Mouse (Mus musculus) kidney, embryonic 15.5 days (tissue): ENCODE measurements around the gene Rhof. TPM values are rescaled to one million over a fixed set of nuclear protein-coding genes. Genes with fewer than 3 reads are reported as not detected.

Experiments
- ATAC-seq: fragments of 200-750 bp; cut with Nextera tagmentation; replicated peaks from 2 replicates; pipeline ENCODE4 v1.8.0; 2017; ENCODE audit warnings: moderate TSS enrichment; ENCODE audit not compliant: low FRiP score
- H3K27ac ChIP-seq: fragments of 300-500 bp; sonication (generic); 2 replicates; pipeline ENCODE4 v1.5.1; 2015; ENCODE audit warnings: mild to moderate bottlenecking, inconsistent platforms
- H3K27me3 ChIP-seq: fragments of 300-500 bp; sonication (generic); 2 replicates; pipeline ENCODE4 v1.6.1; 2015; ENCODE audit warnings: inconsistent platforms
- H3K36me3 ChIP-seq: fragments of 300-500 bp; sonication (generic); 2 replicates; pipeline ENCODE4 v1.6.1; 2015; ENCODE audit warnings: inconsistent platforms
- H3K4me1 ChIP-seq: fragments of 300-500 bp; sonication (generic); 2 replicates; pipeline ENCODE4 v1.6.1; 2015; ENCODE audit warnings: inconsistent platforms
- H3K4me2 ChIP-seq: fragments of 300-500 bp; sonication (generic); 2 replicates; pipeline ENCODE4 v1.6.1; 2015; ENCODE audit warnings: moderate library complexity, mild to moderate bottlenecking, inconsistent platforms
- H3K4me3 ChIP-seq: fragments of 300-500 bp; sonication (generic); replicated peaks from 2 replicates; pipeline ENCODE4 v1.5.1; 2015; ENCODE audit warnings: mild to moderate bottlenecking, inconsistent platforms
- H3K9ac ChIP-seq: fragments of 300-500 bp; sonication (generic); 2 replicates; pipeline ENCODE4 v1.6.1; 2015; ENCODE audit warnings: mild to moderate bottlenecking, inconsistent platforms
- H3K9me3 ChIP-seq: fragments of 300-500 bp; sonication (generic); replicated peaks from 2 replicates; pipeline ENCODE4 v1.6.1; 2016; ENCODE audit warnings: inconsistent platforms
- WGBS: fragments of 180-500 bp; shearing (Covaris S2); methylation state at CpG from one replicate; pipeline ENCODE4 v1.1.7; 2015; ENCODE audit warnings: mixed read lengths; 5-methylcytosine and 5-hydroxymethylcytosine counted together
- polyA plus RNA-seq: library from polyadenylated mRNA; unstranded; fragments of >200 nt; fragmentation: Nextera tagmentation; extraction: Ambion mirVana; gene quantifications from 2 replicates; pipeline ENCODE4 v1.2.1, GENCODE M21; 2015

Rhof gene
- polyA plus RNA-seq, 1 experiment from 2014 or later, result 3.6 TPM

- 88% methylated on average over 4 of the region's 4 CpGs for WGBS
- no peak overlapping the region for H3K4me3 ChIP-seq
- no peaks in the 10 kb centered on the region for H3K27me3 ChIP-seq
- H3K9ac ChIP-seq, result no peak overlapping the region
- H3K27ac ChIP-seq, result no peak overlapping the region
- no peak overlapping the region for H3K4me2 ChIP-seq
- H3K4me1 ChIP-seq, result no peaks in the 10 kb centered on the region
- peaks cover 95% of the 10 kb centered on the region for H3K36me3 ChIP-seq
- ATAC-seq, result no peak
- no peaks in the 10 kb centered on the region for H3K9me3 ChIP-seq
These were observed 27.0 kb upstream of the Rhof start for GRCm38 (mm10) chr5:123159446-123159845.

DNA sequence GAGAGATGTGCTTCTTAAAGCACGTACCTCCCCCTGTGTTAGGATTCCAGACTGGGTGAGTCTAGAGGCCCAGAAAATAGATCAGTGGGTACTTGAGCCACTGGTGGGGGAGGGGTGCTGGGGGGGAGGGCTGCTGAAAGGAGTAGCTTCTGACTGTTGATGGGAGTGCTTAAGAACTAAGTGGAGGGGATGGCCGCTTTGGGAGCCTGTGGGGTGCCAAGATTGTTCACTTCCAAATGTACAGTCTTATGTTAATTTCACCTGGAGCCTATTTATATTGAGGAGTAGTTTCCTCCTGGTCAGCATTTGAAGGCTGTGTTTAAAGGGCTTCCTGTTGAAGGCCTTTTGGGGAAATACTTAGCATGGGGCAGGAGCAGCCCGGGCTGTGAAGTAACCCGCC, 25.5 kb upstream of the Rhof start:
- H3K27ac ChIP-seq, result no peak overlapping the region
- no peak for ATAC-seq
- H3K27me3 ChIP-seq, result no peaks in the 10 kb centered on the region
- no peaks in the 10 kb centered on the region for H3K4me1 ChIP-seq
- no peaks in the 10 kb centered on the region for H3K9me3 ChIP-seq
- no peak overlapping the region for H3K9ac ChIP-seq
- no peak overlapping the region for H3K4me2 ChIP-seq
- 94% methylated on average over 4 of the region's 4 CpGs for WGBS
- H3K4me3 ChIP-seq, result no peak overlapping the region
- peaks cover 95% of the 10 kb centered on the region for H3K36me3 ChIP-seq

GRCm38 (mm10) chr5:123156763-123157162, 24.3 kb upstream of the Rhof start:
- ATAC-seq, result no peak
- WGBS, result 86% methylated on average over 12 of the region's 12 CpGs
- no peaks in the 10 kb centered on the region for H3K9me3 ChIP-seq
- H3K4me3 ChIP-seq, result no peak overlapping the region
- H3K9ac ChIP-seq, result no peak overlapping the region
- H3K36me3 ChIP-seq, result peaks cover 94% of the 10 kb centered on the region
- no peaks in the 10 kb centered on the region for H3K27me3 ChIP-seq
- no peak overlapping the region for H3K4me2 ChIP-seq
- H3K27ac ChIP-seq, result no peak overlapping the region
- no peaks in the 10 kb centered on the region; the same call in 1 of the 2 replicates for H3K4me1 ChIP-seq

GRCm38 (mm10) chr5:123155425-123155824, 22.9 kb upstream of the Rhof start:
- Histone ChIP-seq H3K36me3 (peaks cover 93% of the 10 kb centered on the region), H3K9ac (no peak overlapping the region), H3K9me3 (no peaks in the 10 kb centered on the region), H3K27ac (no peak overlapping the region), H3K4me2 (no peak overlapping the region), H3K4me3 (no peak overlapping the region), H3K4me1 (peaks cover 13% of the 10 kb centered on the region), H3K27me3 (no peaks in the 10 kb centered on the region)
- ATAC-seq, result no peak
- 52% methylated on average over 7 of the region's 7 CpGs for WGBS

DNA sequence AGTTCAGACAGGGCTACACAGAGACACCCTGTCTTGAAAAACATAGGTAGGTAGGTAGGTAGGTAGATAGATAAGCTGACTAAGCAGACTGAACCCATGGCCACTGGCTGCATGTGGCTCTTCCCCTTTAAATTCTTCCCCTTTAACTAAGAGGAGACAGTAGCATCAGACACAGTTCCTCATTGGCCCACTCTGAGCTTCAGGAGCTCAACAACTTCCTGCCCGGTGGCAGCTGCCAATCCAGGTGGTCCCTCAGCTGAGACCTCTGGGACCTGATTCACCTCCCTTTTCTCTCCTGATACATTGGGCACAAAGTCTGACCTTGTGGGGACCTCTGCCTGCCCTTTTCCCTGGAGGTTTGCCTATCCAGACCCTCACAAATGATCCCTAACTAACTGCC, 20.4 kb upstream of the Rhof start:
- no peaks in the 10 kb centered on the region for H3K27me3 ChIP-seq
- no peak for ATAC-seq
- no peaks in the 10 kb centered on the region for H3K9me3 ChIP-seq
- H3K27ac ChIP-seq, result no peak overlapping the region
- WGBS, result 81% methylated on average over 1 of the region's 1 CpGs
- no peak overlapping the region for H3K4me3 ChIP-seq
- no peak overlapping the region for H3K9ac ChIP-seq
- no peak overlapping the region for H3K4me2 ChIP-seq
- H3K4me1 ChIP-seq, result peaks cover 38% of the 10 kb centered on the region
- H3K36me3 ChIP-seq, result peaks cover 87% of the 10 kb centered on the region

DNA sequence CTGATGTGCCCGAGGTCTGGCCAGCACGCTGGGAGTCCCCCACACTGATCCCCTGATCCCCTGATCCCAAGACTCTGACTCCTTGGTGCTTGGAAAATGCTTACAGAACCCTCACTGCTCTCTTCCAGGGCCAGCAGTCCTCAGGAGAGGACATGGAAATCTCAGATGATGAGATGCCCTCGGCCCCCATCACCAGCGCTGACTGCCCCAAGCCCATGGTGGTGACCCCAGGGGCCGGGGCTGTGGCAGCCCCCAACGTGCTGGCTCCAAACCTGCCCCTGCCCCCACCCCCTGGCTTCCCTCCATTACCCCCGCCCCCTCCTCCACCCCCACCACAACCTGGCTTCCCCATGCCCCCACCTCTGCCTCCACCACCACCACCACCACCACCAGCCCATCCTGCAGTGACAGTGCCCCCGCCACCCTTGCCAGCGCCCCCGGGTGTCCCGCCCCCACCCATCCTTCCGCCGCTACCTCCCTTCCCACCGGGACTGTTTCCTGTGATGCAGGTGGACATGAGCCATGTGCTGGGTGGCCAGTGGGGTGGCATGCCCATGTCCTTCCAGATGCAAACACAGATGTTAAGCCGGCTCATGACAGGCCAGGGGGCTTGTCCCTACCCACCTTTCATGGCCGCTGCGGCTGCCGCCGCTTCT, 19.3 kb upstream of the Rhof start:
- no peak overlapping the region for H3K9ac ChIP-seq
- 0 out of 2 replicates have a peak overlapping the region, but pooled peaks have one; percentile 64 for H3K27ac ChIP-seq
- WGBS, result 84% methylated on average over 19 of the region's 19 CpGs
- no peaks in the 10 kb centered on the region for H3K27me3 ChIP-seq
- no peak overlapping the region for H3K4me3 ChIP-seq
- H3K4me1 ChIP-seq, result peaks cover 39% of the 10 kb centered on the region
- H3K9me3 ChIP-seq, result no peaks in the 10 kb centered on the region
- no peak for ATAC-seq
- H3K4me2 ChIP-seq, result peak overlapping the region; percentile 56; the same call in 1 of the 2 replicates
- H3K36me3 ChIP-seq, result peaks cover 87% of the 10 kb centered on the region

DNA sequence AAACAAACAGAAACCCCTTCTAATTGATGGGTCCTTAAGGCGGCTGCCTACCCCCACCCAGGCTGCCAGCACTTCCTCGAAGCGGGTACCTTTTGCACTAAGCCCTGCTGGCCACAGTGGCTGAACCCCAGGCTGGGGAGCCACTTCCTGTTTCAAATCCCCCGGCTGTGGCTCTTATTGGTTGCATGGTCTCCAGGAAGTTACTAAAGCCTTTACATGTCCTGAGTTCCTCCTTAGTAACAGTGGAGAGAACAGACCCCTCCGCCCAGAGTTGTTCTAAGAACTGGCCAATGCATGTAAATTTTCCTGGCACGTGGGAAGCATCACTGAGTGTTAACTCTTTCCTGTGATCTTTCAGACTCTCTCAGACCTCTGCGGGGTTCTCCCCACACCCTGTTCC, 18.6 kb upstream of the Rhof start:
- Histone ChIP-seq H3K9me3 (no peaks in the 10 kb centered on the region), H3K4me3 (peak overlapping the region; percentile 41), H3K27me3 (no peaks in the 10 kb centered on the region), H3K4me1 (peaks cover 46% of the 10 kb centered on the region), H3K36me3 (peaks cover 88% of the 10 kb centered on the region), H3K9ac (0 out of 2 replicates have a peak overlapping the region, but pooled peaks have one; percentile 43), H3K4me2 (peak overlapping the region; percentile 56), H3K27ac (peak overlapping the region; percentile 64)
- WGBS, result 21% methylated on average over 7 of the region's 7 CpGs
- ATAC-seq, result 0 out of 2 replicates have a peak, but pooled peaks have one; percentile 4

DNA sequence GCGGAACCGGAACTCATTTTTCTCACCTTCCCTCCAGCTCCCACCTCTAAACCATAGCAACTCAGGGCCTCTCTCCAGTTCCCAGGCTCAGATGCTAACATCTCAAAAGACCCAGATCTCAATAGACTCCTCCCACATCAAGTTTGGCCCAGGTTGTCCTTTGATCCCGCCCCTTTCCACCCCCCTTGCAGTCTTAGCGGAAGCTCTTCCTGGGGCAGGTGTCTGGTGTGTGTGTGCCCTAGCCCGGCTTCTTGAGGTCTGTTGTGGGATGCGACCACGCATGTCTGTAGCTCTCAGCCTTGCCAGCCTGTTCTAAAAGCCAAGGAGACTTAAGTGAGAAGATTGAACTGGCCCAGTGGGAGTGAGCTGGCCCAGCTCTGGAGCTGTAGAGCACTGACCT, 18.1 kb upstream of the Rhof start:
- WGBS, result 25% methylated on average over 7 of the region's 7 CpGs
- peak overlapping the region; percentile 41 for H3K4me3 ChIP-seq
- H3K27ac ChIP-seq, result peak overlapping the region; percentile 64
- peak overlapping the region; percentile 43; the same call in 1 of the 2 replicates for H3K9ac ChIP-seq
- no peak for ATAC-seq
- H3K27me3 ChIP-seq, result no peaks in the 10 kb centered on the region
- peaks cover 50% of the 10 kb centered on the region for H3K4me1 ChIP-seq
- no peaks in the 10 kb centered on the region for H3K9me3 ChIP-seq
- peak overlapping the region; percentile 56 for H3K4me2 ChIP-seq
- peaks cover 90% of the 10 kb centered on the region for H3K36me3 ChIP-seq

DNA sequence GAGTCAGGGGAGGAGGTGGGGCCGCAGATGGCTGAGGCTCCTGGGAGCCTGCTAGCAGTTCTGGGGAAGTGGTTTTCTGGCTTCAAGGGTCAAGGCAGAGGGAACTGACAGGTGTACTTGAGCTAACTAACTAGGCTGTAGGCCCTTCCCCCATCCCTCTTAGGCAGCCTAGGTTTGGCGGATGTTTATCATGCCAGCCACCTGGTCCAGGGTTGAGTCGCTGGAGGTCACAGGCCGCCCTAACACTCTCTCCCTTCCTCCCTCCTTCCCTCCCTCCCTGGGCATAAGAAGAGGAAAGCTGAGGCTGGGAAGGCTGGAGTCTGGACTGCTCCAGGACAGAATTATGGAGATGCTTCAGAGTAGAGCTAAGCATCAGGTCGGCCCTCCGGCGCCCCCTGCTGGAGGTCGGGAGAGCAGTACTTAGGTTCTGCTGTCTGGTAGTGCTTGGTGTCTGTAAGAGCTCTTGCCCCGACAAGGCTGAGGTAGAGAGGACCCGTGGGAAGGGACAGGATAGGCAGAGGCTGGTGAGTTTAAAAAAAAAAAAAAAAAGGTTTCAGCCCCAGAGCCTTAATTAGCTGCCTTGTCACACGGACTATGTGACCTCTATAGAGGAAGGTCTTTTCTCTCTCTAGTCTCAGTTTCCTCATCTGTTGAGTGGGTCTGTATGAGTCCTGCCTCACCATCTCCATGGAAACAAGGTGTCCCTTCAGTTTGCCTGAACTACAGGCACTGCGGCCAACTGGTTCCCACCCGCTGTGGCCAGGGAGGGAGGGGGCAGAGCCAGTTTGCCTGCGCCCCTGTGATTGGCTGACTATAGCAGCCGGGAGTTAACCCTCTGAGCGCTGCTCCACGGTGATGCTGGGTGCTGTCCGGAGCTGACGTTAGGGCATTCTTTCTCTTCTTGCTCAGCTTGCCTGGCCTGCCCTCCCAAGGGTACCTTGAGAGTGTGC, 17.2 kb upstream of the Rhof start:
- peak overlapping the region; percentile 56 for H3K4me2 ChIP-seq
- no peaks in the 10 kb centered on the region for H3K27me3 ChIP-seq
- H3K9ac ChIP-seq, result no peak overlapping the region
- peak; percentile 84 for ATAC-seq
- peaks cover 88% of the 10 kb centered on the region for H3K36me3 ChIP-seq
- H3K4me1 ChIP-seq, result peaks cover 59% of the 10 kb centered on the region
- H3K9me3 ChIP-seq, result no peaks in the 10 kb centered on the region
- WGBS, result 6% methylated on average over 19 of the region's 19 CpGs
- peak overlapping the region; percentile 66 for H3K27ac ChIP-seq
- H3K4me3 ChIP-seq, result peak overlapping the region; percentile 41

DNA sequence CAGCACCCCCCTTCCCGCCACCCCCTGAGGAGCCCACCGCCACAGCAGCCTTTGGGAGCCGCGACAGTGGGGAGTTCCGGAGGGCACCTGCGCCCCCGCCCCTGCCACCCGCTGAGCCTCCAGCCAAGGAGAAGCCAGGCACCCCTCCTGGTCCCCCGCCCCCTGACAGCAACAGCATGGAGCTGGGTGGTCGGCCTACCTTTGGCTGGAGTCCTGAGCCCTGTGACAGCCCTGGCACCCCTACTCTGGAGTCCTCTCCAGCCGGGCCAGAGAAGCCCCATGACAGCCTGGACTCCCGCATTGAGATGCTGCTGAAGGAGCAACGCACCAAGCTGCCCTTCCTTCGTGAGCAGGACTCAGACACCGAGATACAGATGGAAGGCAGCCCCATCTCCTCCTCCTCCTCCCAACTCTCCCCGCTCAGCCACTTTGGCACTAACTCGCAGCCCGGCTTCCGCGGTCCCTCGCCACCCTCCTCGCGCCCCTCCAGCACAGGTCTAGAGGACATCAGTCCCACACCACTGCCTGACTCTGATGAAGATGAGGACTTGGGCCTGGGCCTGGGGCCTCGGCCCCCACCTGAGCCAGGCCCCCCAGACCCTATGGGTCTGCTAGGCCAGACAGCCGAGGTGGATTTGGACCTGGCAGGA, 15.7 kb upstream of the Rhof start:
- no peak overlapping the region for H3K9ac ChIP-seq
- H3K36me3 ChIP-seq, result peaks cover 75% of the 10 kb centered on the region
- H3K27me3 ChIP-seq, result no peaks in the 10 kb centered on the region
- peaks cover 73% of the 10 kb centered on the region for H3K4me1 ChIP-seq
- no peak overlapping the region for H3K27ac ChIP-seq
- no peak overlapping the region for H3K4me2 ChIP-seq
- no peak overlapping the region for H3K4me3 ChIP-seq
- WGBS, result 81% methylated on average over 25 of the region's 25 CpGs
- no peaks in the 10 kb centered on the region for H3K9me3 ChIP-seq
- no peak for ATAC-seq

DNA sequence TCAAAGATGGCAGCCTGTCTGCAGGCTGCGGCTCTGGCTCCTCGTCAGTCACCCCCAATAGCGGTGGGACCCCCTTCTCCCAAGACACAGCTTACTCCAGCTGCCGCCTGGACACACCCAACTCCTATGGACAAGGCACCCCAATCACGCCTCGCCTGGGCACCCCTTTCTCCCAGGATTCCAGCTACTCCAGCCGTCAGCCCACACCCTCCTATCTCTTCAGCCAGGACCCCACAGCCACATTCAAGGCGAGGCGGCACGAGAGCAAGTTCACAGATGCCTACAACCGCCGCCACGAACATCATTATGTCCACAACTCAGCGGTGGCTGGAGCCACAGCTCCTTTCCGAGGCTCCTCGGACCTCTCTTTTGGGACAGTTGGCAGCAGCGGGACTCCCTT, 15.1 kb upstream of the Rhof start:
- H3K36me3 ChIP-seq, result peaks cover 69% of the 10 kb centered on the region
- H3K4me3 ChIP-seq, result no peak overlapping the region
- ATAC-seq, result no peak
- no peak overlapping the region for H3K27ac ChIP-seq
- no peaks in the 10 kb centered on the region for H3K9me3 ChIP-seq
- H3K4me1 ChIP-seq, result peaks cover 75% of the 10 kb centered on the region
- H3K27me3 ChIP-seq, result no peaks in the 10 kb centered on the region
- H3K4me2 ChIP-seq, result no peak overlapping the region
- WGBS, result 88% methylated on average over 17 of the region's 17 CpGs
- H3K9ac ChIP-seq, result no peak overlapping the region

DNA sequence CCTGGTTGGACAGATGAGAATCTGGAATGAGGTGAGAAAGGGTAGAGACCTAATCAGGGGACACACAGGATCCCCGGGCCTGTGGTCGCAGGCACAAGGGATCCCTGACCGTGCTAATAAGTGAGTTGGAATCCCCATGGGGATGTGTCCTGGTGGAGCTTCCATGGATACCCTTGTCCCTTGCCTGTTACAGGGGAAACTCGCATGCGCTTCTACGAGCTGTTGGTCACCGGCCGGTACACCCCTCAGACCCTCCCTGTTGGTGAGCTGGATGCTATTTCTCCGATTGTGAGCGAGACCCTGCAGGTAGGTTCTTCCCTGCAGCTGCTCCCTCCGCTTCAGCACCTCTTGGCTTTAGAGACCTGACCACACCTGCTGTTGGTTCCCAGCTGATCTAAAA, 13.9 kb upstream of the Rhof start:
- Histone ChIP-seq H3K27ac (no peak overlapping the region), H3K9me3 (no peaks in the 10 kb centered on the region), H3K4me2 (no peak overlapping the region), H3K27me3 (no peaks in the 10 kb centered on the region), H3K4me1 (peaks cover 71% of the 10 kb centered on the region), H3K9ac (no peak overlapping the region), H3K36me3 (peaks cover 57% of the 10 kb centered on the region), H3K4me3 (no peak overlapping the region)
- 92% methylated on average over 11 of the region's 11 CpGs for WGBS
- no peak for ATAC-seq
